Mouse (Mus musculus): ENCODE results near the gene Zfp804b.
"Not testable (repeated sequence)": the region's sequence is repeated elsewhere in the genome, so short reads cannot be mapped to it uniquely, and the experiment has no call there.

Gene Zfp804b

DNA sequence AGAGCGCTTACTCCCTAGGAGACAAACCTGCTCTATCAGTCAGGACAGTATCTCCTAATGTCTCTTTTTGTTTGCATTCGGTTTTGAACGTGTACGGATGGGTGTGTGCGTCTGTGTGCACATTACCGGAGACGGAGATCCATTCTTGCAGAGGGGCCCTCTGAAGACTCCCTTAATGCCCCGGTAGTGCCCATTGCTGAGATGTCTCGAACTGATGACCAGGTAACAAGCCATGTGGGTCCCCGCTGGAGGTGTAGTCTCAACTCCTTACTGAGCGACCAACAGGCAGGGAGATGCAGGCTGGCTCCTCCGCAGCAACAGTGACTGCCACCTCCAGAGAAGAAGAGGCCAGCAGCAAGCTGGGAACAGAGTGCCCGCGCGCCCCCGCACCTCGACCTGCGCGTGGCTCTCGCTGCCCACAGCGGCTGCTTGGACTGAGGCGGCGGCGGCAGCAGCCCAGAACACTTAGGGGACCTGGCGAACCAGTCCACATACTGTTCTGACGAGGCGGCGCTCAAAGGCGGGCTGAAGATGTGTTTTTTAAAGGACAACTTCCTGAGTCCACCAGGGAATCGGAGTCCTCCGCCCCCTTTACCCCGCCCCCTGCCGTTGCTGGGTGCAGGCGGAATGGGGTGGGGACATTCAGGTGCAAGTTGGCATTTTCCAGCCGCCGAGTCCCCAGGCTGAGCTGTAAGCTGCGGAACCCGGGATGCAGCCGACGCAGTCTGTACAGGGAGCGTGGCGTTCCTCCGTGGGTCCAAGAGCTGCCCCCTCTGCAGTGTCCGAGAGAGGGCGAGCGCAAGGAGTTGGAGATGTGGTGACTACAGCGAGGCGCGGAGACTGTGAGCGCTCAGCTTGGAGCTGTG lies at the start of gene Zfp804b:
TSS of gene Zfp804b (minus strand) at position 612 of the 866 bp plus-strand sequence.
- no peak for DNase-seq (ENCODE audit: extremely low spot score, low read depth, low spot score)

DNA sequence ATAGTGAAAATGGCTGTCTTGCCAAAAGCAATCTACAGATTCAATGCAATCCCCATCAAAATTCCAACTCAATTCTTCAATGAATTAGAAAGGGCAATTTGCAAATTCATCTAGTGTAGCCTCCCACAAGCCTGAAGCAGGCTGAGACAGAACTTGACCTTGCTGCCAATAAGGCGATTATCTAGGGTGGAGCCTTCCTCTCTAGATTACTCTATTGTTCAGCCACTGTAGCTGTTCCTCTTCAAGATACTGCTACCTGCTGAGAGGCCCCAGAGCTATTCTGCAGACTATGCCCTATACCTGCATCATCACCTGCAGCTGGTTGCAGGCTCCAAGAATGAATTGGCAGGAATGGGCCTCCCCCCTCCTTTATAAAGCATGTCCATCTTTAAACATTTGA lies 20.1 kb upstream of the Zfp804b start:
- not testable (repeated sequence) for DNase-seq (ENCODE audit: extremely low spot score, low read depth, low spot score)

DNA sequence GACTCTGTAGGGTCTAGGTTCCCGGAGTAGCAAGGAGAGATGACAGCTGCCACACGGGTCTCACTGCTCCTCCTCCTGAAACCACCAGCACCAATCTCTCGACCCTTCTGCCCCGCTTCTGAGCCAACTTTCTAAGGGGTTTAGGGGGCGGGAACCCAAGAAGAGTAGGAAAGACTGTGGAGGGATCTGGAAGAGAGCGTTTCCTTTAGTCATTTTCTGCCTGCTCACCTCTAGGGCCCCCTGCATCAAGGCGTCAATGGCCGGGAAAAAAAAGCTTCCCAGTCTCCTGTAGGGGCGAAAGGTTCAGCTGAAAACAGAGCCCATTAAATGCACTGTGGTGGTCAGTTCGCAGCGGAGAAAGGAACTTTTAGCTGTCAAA lies 444 bp upstream of the Zfp804b start:
- no peak for DNase-seq (ENCODE audit: extremely low spot score, low read depth, low spot score)

DNA sequence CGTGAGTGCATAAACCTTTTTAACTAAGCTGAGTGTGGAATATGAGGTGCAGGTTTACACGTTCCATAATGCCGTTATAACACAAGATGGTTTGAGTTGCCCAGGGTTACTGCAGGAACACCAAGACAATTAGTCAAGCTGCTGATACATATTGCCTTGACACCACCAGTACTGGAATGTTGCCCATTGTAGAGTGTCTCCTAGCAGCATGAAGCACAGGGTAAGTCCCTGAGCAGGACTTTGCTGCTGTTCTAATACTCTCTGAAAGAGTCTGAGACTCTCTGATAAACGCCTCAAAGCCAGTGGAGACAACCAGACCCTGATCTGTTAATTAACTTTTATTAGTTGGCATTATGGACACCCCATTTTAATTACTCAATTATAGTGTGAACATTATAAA lies 19.0 kb downstream of the Zfp804b start:
- no peak for DNase-seq (ENCODE audit: extremely low spot score, low read depth, low spot score)

DNA sequence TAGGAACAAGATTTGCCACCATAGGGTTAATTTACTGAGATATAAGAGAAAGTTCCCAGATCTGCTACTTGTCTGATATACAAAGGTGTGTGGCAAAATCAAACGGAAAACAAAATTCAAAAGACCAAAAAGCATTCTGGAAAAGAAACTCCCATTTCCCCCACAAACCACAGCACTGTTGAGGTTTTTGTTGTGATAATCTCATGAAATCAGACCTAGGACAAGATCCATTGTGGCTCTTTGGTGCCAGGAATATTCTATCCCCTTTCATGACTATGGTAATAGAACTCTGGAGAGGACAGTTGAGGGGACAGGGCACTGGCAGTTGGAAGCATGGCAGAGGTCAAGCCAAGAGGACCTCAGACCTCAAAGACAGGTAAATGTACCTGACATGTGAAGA lies 40.7 kb downstream of the Zfp804b start, which contains the start of gene Tex47:
TSS of gene Tex47 (plus strand) at position 301 of the 400 bp plus-strand sequence.
- DNase-seq (ENCODE audit: extremely low spot score, low read depth, low spot score) = no peak

DNA sequence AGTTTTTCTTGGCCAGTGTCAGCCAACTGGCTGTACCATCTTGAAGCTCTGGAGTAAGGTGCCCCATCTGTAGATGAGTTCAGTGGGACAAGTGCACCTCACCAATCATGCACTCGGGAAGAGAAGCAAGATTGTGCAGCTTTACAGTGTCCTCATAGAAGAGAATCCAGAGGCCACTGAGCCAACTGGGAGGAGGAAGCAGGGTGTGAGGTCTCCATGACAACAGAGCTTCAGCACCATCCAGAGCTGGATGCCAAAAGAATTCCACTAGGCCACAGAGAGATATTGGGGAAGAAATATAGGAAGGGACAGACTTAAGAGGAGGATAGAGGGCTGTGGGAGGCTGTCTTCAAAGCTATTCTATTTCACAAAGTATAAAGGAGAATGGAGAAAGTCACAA lies 41.6 kb downstream of the Zfp804b start:
- DNase-seq (ENCODE audit: extremely low spot score, low read depth, low spot score) = no peak

DNA sequence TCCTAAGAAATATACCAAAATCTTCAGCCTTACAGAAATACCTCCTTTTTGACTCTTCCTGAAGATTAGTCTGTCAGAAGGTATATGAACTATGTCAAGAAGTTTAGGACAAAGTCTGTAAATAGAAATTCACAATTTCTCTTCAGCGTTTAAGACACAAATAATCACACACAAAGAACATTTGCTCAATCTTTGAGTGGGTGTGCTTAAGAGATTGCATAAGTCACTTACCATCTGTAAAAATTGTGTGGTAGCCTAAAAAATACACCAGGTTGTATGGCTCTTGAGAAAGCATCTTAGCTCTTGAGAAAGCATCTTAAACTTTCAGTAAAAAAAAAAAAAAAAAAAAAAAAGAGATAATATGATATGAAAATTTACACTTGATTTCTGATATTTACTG lies 60.2 kb downstream of the Zfp804b start:
- DNase-seq (ENCODE audit: extremely low spot score, low read depth, low spot score) = no peak

DNA sequence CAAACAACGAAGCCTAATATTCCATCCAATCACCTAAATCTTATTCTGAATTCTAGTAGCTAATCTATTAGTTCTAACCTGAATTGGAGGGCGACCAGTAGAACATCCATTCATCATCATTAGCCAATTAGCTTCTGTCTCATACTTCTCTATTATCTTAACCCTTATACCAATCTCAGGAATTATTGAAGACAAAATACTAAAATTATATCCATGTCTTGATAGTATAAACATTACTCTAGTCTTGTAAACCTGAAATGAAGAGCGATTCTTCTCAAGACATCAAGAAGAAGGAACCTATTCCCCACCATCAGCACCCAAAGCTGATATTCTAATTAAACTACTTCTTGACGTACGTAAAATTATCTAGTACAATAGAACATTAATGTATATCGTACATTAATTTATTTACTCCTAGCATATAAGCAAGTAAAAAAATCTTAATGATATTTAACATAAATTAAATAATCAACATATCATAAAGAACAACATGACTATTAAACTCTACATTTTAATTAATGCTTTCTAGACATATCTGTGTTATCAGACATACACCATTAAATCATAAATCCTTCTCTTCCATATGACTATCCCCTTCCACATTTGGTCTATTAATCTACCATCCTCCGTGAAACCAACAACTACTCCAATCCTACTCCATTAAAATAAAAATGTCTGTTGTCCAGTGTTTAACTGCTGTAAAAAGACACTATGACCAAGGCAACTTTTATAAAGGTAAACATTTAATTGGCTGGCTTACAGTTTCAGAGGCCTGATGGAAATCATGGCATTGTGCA lies 67.7 kb downstream of the Zfp804b start:
- DNase-seq (ENCODE audit: extremely low spot score, low read depth, low spot score) = no peak

DNA sequence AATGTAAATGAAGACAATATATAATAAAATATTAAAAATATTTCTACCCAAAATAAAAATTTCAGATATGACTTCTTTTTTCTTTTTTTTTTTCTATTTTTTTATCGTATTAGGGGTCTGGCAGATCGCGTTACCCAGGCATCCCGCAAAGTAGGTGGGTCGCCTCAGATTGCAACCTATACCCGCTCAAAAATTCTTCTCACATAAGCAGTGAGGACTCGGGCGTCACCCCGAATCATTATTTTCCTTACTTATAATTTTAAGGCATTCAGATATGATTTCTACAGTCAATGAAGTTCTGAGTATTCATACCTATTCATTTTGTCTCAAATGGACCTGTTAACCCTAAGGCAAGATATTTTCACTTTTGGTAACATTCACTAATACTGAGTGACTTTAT lies 167.0 kb downstream of the Zfp804b start:
- DNase-seq (ENCODE audit: extremely low spot score, low read depth, low spot score) = no peak

DNA sequence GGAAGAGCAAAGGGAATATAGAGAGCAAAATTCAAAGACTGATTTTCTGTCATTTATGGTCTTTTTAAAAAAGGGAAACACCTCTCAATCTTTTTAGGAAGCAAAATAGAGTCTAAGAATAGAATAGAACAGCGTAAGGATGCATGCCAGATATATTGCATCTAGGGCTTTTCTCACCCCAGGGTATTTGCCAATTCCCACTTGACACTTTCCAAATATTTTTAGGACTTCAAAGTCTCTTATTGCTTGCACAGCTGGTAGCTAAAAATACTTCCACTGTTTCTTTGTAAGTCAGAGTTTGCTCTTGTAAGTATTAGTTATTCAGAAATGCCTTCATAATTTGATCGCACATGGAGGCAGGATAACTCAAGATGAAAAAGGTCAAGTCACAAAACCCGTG lies 204.9 kb downstream of the Zfp804b start:
- DNase-seq (ENCODE audit: extremely low spot score, low read depth, low spot score) = no peak

DNA sequence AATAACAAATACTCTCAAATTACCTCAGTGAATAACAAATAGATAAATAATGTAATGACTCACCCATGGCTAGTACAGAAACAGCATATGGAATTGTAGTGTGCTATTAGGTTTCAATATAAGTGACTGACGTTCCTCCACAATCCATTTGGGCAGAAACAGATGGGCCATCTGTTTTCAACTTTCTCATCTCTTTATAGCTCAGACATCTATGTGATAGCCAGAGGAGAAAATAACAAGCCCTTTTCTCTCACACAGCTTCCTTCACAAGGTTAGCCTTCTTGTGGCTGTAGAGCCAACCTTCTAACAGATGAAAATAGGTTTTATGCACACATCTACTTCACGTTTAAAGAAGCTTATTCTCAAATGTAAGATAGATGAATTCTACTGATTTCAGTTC lies 242.2 kb downstream of the Zfp804b start:
- no peak for DNase-seq (ENCODE audit: extremely low spot score, low read depth, low spot score)

DNA sequence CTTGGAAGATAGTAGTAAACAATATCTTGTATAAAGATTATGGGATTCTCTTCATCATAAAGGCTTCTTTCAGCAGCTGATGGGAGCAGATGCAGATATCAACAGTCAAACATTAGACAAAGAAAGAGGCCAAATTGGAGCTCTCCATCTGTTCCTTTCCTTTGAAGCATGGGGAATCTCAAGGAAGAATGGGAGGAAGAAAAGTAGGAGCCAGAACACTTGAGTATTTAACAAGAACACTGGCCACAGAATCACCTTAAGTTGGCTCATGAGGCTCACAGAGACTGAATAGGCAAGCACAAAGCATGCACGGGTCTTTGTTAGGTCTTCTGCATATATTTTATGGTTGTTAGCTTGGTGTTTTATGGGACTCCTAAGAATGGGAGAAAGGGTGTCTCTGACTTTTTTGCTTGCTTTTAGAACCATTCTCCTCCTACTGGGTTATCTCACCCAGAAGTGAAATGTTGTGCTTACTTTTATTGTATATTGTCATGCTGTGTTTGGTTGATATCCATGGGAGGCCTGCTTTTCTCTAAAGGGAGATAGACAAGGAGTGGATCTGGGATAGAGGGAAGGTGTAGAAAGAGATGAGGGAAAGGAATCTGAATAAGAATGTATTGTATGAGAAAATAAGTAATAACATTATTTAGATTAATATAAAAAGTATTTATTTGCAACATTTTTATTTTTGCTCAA lies 270.5 kb downstream of the Zfp804b start:
- no peak for DNase-seq (ENCODE audit: extremely low spot score, low read depth, low spot score)

DNA sequence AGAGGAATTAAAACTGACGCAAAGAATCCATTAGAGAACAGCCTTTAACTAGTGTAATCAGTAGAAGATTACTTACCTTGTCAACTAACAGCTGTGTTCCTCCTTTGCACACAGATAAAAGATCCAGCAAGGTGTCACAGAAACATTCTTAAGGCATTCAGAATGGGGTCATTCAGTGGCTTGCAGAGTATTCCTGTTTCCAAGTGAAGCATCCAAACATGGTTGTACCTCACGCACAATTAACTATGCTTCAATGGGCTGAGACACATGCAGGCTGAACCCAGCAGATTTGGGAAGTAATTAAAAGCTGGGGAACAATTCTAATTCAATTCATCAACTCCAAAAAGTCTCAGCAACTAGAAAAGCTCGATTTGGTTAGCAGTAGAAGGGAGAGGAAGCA lies 337.1 kb downstream of the Zfp804b start:
- no peak for DNase-seq (ENCODE audit: extremely low spot score, low read depth, low spot score)

DNA sequence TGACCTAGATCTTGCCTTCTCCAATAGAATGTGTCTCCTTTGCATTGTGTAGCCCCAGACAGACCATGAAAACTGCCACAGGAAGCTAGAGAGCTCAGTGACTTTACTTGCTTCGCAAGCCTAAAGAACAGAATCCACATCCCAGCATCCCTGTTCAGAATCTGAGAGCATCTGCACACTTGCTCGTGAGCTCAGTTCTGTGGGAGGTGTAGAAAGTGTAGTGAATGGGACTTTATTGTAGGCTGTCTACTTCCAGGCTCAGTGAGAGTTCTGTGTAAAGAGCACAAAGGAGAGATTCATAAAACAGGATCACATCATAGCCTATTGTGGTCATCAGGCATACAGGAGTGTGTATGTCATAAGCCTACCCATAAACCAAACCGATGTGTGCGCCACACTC lies 360.6 kb downstream of the Zfp804b start:
- DNase-seq (ENCODE audit: extremely low spot score, low read depth, low spot score) = no peak

DNA sequence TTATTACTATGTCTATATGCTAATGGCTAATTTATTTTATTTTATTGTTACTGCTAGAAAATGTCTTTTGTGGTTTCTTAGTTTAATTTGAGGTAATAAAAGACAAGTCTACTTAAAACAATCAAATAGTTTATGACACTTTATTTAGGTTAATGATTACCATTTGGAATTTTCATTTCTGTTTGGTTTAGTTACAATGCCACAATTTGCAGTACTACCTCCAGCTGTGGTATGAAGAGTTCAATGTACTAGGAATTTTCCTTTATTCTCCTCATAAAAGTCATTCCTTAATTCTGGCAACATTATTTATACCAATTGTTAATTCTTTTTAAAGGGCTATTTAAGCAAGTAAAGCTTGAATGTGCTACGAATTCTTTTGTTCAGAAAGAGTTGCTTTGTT lies 409.7 kb downstream of the Zfp804b start:
- no peak for DNase-seq (ENCODE audit: extremely low spot score, low read depth, low spot score)

DNA sequence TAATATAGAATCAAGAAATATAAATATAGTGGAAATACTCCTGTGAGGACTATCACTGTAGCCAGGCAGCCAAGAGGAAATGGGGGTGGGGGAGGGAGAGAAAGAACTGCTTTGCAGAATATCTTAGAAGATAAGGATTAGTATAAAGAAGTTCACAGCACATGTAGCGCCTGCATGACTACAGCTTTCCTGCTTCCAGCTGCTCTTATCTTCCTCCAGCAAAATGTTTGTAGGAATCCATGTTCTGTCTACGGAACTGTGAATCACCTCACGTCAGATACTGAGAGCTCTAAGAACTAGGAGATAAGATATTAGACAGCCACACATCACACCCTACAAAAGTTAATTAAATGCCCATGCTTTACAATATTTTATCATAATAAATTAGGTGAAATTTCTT lies 433.3 kb downstream of the Zfp804b start:
- no peak for DNase-seq (ENCODE audit: extremely low spot score, low read depth, low spot score)

DNA sequence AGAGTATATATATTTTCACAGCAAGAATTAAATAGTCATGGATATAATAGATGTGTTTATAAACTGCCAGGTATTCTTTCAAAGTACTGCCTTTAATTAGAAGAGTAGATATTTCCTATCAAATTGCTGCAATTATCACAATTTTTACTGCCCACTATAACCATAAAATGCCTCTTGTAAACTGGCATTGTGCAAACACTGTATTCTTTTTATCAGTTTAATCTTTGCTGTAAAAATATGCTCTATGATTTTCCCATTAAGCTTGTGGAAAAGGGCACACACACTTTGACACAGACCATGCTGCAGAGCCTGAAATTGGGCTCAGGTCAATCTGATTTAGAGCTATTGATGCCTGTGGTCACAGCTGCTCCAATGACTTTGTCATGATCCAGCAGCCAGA lies 463.2 kb downstream of the Zfp804b start:
- no peak for DNase-seq (ENCODE audit: extremely low spot score, low read depth, low spot score)

DNA sequence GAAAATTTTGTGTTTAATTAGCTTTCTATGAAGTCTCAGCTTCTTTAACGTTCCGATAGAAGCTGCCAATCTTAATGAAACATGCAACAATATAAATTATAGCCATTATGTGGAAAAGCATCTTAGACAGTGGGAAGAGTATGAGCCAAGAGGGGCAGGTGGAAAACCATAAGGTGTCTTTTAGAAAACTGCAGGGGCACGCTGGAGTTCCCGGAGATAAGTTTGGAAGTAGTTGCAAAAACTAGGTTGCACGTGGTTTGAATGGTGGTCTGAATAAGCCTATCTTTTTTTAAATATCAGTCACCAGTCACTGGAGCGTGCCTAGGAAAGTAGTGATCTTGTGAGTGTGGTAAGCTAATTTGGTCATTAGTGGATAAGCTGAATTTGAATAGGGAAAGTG lies 473.0 kb downstream of the Zfp804b start:
- DNase-seq (ENCODE audit: extremely low spot score, low read depth, low spot score) = no peak

DNA sequence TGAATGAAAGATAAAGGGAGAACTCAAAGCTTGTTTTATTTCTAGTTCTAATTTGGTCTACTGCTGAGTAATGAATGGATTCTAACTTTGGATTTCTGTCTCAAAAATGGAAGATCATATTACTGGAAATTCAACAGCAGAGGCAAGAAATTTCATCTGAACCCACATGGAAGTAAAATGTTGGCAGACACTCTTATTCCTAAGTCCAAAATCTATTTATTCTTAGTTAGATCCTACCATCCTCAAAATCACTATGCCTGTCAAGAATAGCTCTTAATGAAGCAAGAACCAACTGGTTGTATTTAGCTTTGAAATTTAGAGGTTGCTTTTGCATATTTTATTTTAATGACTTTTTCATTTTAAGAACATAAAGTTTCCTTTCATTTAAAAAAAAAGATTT lies 473.6 kb downstream of the Zfp804b start:
- no peak for DNase-seq (ENCODE audit: extremely low spot score, low read depth, low spot score)

DNA sequence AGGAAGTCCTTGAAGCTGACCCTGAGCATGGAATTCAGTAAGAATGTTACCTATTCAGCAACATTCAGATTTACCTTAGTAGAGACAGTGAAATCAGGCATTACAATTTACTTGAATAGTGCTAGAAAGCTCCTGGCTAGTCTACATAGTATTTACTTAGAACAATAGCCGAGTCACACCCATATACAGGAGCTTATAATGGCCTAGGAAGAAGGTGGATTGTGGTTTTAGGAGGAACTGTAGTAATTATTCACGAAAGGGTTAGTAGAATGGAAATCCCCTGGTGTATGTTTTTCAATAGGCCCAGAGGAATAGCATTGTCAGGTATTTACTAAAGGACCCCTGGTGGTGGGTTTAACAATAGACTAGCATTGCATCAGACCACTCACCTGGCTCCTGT lies 549.2 kb downstream of the Zfp804b start:
- no peak for DNase-seq (ENCODE audit: extremely low spot score, low read depth, low spot score)

DNA sequence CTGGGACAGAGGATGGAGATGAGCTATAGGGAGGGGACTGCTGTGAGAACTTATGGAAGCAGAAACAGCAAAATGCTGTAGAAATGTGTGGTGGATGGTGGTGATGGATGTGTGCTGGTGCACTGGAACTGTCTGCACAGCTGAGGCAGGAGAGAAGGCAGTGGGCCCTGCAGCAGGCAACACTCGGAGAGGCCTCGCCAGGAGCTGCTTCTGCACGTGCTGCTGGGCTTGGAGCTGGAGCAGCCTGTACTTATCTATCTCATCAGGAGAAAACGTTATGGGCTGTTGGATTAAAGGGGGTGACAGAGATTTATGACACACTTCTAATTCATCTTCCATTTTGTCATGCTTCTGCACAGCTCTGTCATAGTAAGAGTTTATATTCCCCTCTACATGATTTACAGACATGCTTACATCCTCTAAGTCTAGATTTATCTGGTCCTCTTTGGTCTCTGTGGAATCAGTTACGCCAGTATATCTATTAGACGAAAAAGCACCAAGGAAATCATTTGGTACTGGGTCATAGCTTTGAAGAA lies 575.1 kb downstream of the Zfp804b start:
- no peak for DNase-seq (ENCODE audit: extremely low spot score, low read depth, low spot score)
